Mouse (Mus musculus) myocyte (in vitro differentiated cells): ENCODE data around the gene Dph7. TPM values are rescaled to one million over a fixed set of nuclear protein-coding genes. Genes with fewer than 3 reads are reported as not detected.

Source experiments
- H3K27me3 ChIP-seq: one replicate; pipeline ENCODE4 v1.6.1; 2011; ENCODE audit not compliant: control insufficient read depth, insufficient read depth, insufficient read length
- H3K36me3 ChIP-seq: one replicate; pipeline ENCODE4 v1.6.1; 2011; ENCODE audit not compliant: control insufficient read depth, insufficient read depth
- H3K4me2 ChIP-seq: one replicate; pipeline ENCODE4 v1.6.1; 2011; ENCODE audit warnings: low read depth, control low read depth
- H3K4me3 ChIP-seq: one replicate; pipeline ENCODE4 v1.5.1; 2011; ENCODE audit warnings: mild to moderate bottlenecking, control low read depth, moderate library complexity
- H3K79me2 ChIP-seq: one replicate; pipeline ENCODE4 v1.6.1; 2011; ENCODE audit not compliant: control insufficient read depth, insufficient read depth
- H3ac ChIP-seq: one replicate; pipeline ENCODE4 v1.6.1; 2011; ENCODE audit not compliant: control insufficient read depth, insufficient read length
- CEBPB ChIP-seq: IDR thresholded peaks from 2 replicates; pipeline ENCODE4 v1.6.1; 2011; ENCODE audit warnings: mild to moderate bottlenecking, moderate library complexity; ENCODE audit not compliant: poor library complexity, insufficient read depth, severe bottlenecking
- E2F4 ChIP-seq: IDR thresholded peaks from one replicate; pipeline ENCODE4 v1.6.1; 2011; ENCODE audit warnings: mild to moderate bottlenecking, control low read depth, moderate library complexity; ENCODE audit not compliant: insufficient read depth
- MAX ChIP-seq: IDR thresholded peaks from one replicate; pipeline ENCODE4 v1.6.1; 2011; ENCODE audit warnings: low read depth, mild to moderate bottlenecking, control low read depth
- MYOD1 ChIP-seq, 3 experiments: IDR thresholded peaks; one replicate each; pipeline ENCODE4 v1.6.1; 2011; ENCODE audit warnings: control low read depth in 2 of 3, low read depth in 2 of 3, mild to moderate bottlenecking in 2 of 3, moderate library complexity in 1 of 3; ENCODE audit not compliant: insufficient read length in 2 of 3, control insufficient read depth in 1 of 3
- MYOG ChIP-seq, 3 experiments: IDR thresholded peaks; one replicate each; pipeline ENCODE4 v1.6.1; 2011; ENCODE audit warnings: control low read depth in 2 of 3, low read depth in 2 of 3, mild to moderate bottlenecking in 2 of 3; ENCODE audit not compliant: insufficient read length in 2 of 3, control insufficient read depth in 1 of 3, insufficient read depth in 1 of 3
- POLR2A ChIP-seq: IDR thresholded peaks from one replicate; pipeline ENCODE4 v1.6.1; 2011; ENCODE audit warnings: low read depth, mild to moderate bottlenecking, control low read depth, moderate library complexity; ENCODE audit not compliant: insufficient read length
- POLR2AphosphoS2 ChIP-seq: IDR thresholded peaks from one replicate; pipeline ENCODE4 v1.6.1; 2011; ENCODE audit warnings: low read depth, control low read depth; ENCODE audit not compliant: insufficient read length
- REST ChIP-seq: IDR thresholded peaks from one replicate; pipeline ENCODE4 v1.6.1; 2011; ENCODE audit warnings: mild to moderate bottlenecking, control low read depth, moderate library complexity; ENCODE audit not compliant: insufficient read depth, insufficient read length
- SRF ChIP-seq: IDR thresholded peaks from one replicate; pipeline ENCODE4 v1.6.1; 2011; ENCODE audit warnings: low read depth; ENCODE audit not compliant: control insufficient read depth, insufficient read length
- TCF12 ChIP-seq: IDR thresholded peaks from one replicate; pipeline ENCODE4 v1.6.1; 2011; ENCODE audit warnings: mild to moderate bottlenecking, control low read depth; ENCODE audit not compliant: poor library complexity, insufficient read depth, severe bottlenecking
- TCF3 ChIP-seq: IDR thresholded peaks from one replicate; pipeline ENCODE4 v1.6.1; 2011; ENCODE audit warnings: low read depth, control low read depth; ENCODE audit not compliant: insufficient read length
- USF1 ChIP-seq: IDR thresholded peaks from one replicate; pipeline ENCODE4 v1.6.1; 2011; ENCODE audit warnings: low read depth, mild to moderate bottlenecking, control low read depth, moderate library complexity
- polyA plus RNA-seq: library from polyadenylated mRNA; unstranded; fragments of >200 nt; fragmentation: generic; extraction: Trizol; gene quantifications from one replicate; pipeline ENCODE4 v1.2.1, GENCODE M21; 2012; ENCODE audit warnings: missing spikeins

Gene Dph7
- polyA plus RNA-seq, 1 experiment = 11.7 TPM

DNA sequence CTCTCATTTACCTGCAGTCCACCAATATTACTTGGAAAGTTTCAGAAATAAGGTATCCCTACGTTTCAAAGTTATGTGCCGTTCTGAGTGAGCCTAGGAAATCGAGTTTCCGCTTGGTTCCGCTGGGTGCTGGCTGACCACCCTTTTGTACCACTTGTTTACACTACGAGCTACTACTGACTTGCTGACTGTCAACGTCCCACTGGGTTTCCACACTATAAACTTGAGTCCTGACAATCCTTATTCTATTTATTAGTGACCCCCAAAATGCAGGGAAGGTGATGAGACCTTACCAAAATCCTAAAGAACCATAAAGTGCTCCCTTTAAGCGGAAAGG, 42.4 kb upstream of the Dph7 start:
- peaks cover 42% of the 10 kb centered on the region for H3K79me2 ChIP-seq
- peak overlapping the region; percentile 89 for H3K4me2 ChIP-seq
- TF ChIP-seq TCF12 (no peak), E2F4 (no peak), MAX (no peak), SRF (no peak), REST (no peak), USF1 (no peak), POLR2AphosphoS2 (no peak), MYOD1 (IDR thresholded peaks at IDR 0.05; ENCODE audit: control insufficient read depth in 1 of 3, insufficient read length in 2 of 3, low read depth in 2 of 3) (no peak), MYOG (IDR thresholded peaks at IDR 0.05; ENCODE audit: control insufficient read depth in 1 of 3, insufficient read depth in 1 of 3, insufficient read length in 2 of 3, low read depth in 2 of 3) (no peak), POLR2A (no peak)
- H3ac ChIP-seq = peak overlapping the region; percentile 85
- no peaks in the 10 kb centered on the region for H3K27me3 ChIP-seq
- no peaks in the 10 kb centered on the region for H3K36me3 ChIP-seq
- H3K4me3 ChIP-seq = peak overlapping the region; percentile 81

DNA sequence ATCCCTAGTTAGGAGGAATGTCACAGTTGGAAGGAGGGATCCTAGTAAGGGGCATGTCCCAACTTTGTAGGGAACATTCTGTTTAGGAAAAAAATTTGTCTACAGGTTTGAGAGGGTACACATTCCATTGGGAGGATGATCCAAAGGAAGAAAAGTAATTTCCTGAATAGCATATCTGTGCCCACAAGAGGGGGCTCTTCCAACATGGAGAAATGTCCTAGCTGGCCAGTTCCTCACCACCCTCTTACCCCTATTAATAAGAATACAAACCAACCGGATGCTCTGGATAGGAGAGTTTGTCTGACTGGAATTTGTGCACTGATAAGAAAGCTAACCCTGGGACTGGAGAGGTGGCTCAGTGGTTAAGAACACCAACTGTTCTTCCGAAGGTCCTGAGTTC, 38.6 kb upstream of the Dph7 start:
- Histone ChIP-seq H3K4me2 (no peak overlapping the region), H3ac (no peak overlapping the region), H3K79me2 (peaks cover 5% of the 10 kb centered on the region), H3K4me3 (no peak overlapping the region), H3K36me3 (no peaks in the 10 kb centered on the region), H3K27me3 (no peaks in the 10 kb centered on the region)
- TF ChIP-seq REST (no peak), POLR2AphosphoS2 (no peak), MAX (no peak), TCF3 (no peak), TCF12 (no peak), MYOG (IDR thresholded peaks at IDR 0.05; ENCODE audit: control insufficient read depth in 1 of 3, insufficient read depth in 1 of 3, insufficient read length in 2 of 3, low read depth in 2 of 3) (no peak), POLR2A (no peak), CEBPB (no peak), MYOD1 (IDR thresholded peaks at IDR 0.05; ENCODE audit: control insufficient read depth in 1 of 3, insufficient read length in 2 of 3, low read depth in 2 of 3) (no peak), USF1 (no peak), E2F4 (no peak)

DNA sequence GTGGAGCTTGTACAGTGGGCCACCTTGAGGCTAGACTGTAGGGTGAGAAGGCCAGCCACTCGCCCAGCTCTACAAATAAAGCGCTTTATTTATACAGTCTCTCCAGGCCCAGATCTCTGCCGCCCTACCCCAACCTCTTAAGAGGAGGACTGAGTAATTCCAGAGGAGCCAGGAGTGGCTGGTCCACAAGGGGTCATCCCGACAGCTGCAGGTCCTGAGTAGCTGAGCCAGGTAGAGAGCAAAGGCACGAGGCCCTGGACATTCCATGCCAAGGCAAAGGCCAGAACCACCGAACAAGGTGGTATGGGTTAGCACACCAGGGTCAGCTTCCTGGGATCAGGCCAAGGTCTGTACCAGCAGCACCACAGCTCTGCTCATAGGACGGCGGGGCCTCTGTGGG, 36.9 kb upstream of the Dph7 start:
- H3K4me2 ChIP-seq = no peak overlapping the region
- H3K4me3 ChIP-seq = no peak overlapping the region
- TF ChIP-seq TCF3 = no peak
- no peak for TF ChIP-seq MYOG (IDR thresholded peaks at IDR 0.05; ENCODE audit: control insufficient read depth in 1 of 3, insufficient read depth in 1 of 3, insufficient read length in 2 of 3, low read depth in 2 of 3)
- TF ChIP-seq E2F4 = no peak
- TF ChIP-seq POLR2AphosphoS2 = no peak
- TF ChIP-seq MYOD1 (IDR thresholded peaks at IDR 0.05; ENCODE audit: control insufficient read depth in 1 of 3, insufficient read length in 2 of 3, low read depth in 2 of 3) = no peak
- TF ChIP-seq POLR2A = no peak
- no peak for TF ChIP-seq SRF
- TF ChIP-seq USF1 = no peak
- no peak for TF ChIP-seq TCF12
- no peak for TF ChIP-seq MAX
- no peak for TF ChIP-seq REST
- no peak for TF ChIP-seq CEBPB
- H3K27me3 ChIP-seq = no peaks in the 10 kb centered on the region
- H3K36me3 ChIP-seq = no peaks in the 10 kb centered on the region
- H3K79me2 ChIP-seq = no peaks in the 10 kb centered on the region
- H3ac ChIP-seq = no peak overlapping the region

DNA sequence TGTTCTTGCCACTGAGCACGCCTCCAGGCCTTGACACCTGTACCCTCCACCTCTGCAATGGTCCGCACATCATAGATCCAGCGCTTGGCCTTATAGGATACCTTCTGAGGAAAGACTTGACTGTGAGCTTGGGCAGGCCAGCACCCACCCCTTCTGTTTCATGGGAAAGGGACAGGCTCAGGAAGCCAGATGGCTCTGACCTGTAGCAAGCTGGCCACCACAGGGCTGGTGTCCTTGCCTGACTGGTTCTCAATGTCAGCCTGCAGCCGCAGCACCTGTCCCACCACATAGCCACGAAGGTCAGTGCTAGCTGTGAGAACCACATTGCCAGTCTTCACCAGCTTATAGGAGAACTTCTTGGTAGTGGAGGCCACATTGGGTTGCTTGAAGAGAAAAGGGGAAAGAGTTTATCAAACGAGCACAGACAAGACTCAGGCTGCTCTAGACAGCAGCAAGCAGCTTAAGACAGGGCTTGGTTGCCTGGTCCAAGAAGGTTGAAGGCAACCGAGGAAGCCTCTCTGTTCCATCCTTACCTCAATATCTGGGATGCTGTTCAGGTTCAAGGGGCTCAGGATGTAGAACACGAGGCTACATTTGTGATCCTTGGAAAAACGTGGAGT, 35.7 kb upstream of the Dph7 start:
- Histone ChIP-seq H3K79me2 (no peaks in the 10 kb centered on the region), H3K4me3 (no peak overlapping the region), H3K27me3 (no peaks in the 10 kb centered on the region), H3K4me2 (no peak overlapping the region), H3K36me3 (no peaks in the 10 kb centered on the region), H3ac (no peak overlapping the region)
- no peak for TF ChIP-seq SRF
- no peak for TF ChIP-seq POLR2A
- no peak for TF ChIP-seq TCF3
- TF ChIP-seq POLR2AphosphoS2 = no peak
- TF ChIP-seq MYOD1 (IDR thresholded peaks at IDR 0.05; ENCODE audit: control insufficient read depth in 1 of 3, insufficient read length in 2 of 3, low read depth in 2 of 3) = no peak
- TF ChIP-seq TCF12 = no peak
- TF ChIP-seq E2F4 = no peak
- TF ChIP-seq USF1 = no peak
- TF ChIP-seq MAX = no peak
- no peak for TF ChIP-seq REST
- no peak for TF ChIP-seq MYOG (IDR thresholded peaks at IDR 0.05; ENCODE audit: control insufficient read depth in 1 of 3, insufficient read depth in 1 of 3, insufficient read length in 2 of 3, low read depth in 2 of 3)
- no peak for TF ChIP-seq CEBPB
